Mouse (Mus musculus) midbrain, postnatal 0 days (tissue): Measurements from ENCODE around the gene Tcea2. TPM values are rescaled to one million over a fixed set of nuclear protein-coding genes. Genes with fewer than 3 reads are reported as not detected.

ENCODE experiments used
- ATAC-seq: fragments of 200-750 bp; cut with Nextera tagmentation; 2 replicates; pipeline ENCODE4 v1.8.0; 2017; ENCODE audit warnings: moderate number of reproducible peaks, mild to moderate bottlenecking, moderate TSS enrichment, moderate library complexity; ENCODE audit not compliant: low FRiP score
- DNase-seq: peaks from one replicate; pipeline ENCODE4 v3.0.0-alpha.2; 2015; ENCODE audit warnings: low spot score
- H3K27ac ChIP-seq: fragments of 300-500 bp; sonication (generic); 2 replicates; pipeline ENCODE4 v1.5.1; 2014; ENCODE audit warnings: low read depth, mild to moderate bottlenecking, low read length, mixed read lengths
- H3K27me3 ChIP-seq: fragments of 300-500 bp; sonication (generic); 2 replicates; pipeline ENCODE4 v1.6.1; 2014; ENCODE audit warnings: low read length, control low read depth, mixed read lengths; ENCODE audit not compliant: insufficient read depth
- H3K36me3 ChIP-seq: fragments of 300-500 bp; sonication (generic); 2 replicates; pipeline ENCODE4 v1.6.1; 2014; ENCODE audit warnings: low read length, control low read depth, mixed read lengths; ENCODE audit not compliant: insufficient read depth
- H3K4me1 ChIP-seq: fragments of 300-500 bp; sonication (generic); 2 replicates; pipeline ENCODE4 v1.6.1; 2014; ENCODE audit warnings: mild to moderate bottlenecking, control low read depth, antibody characterized with exemption, low read length, mixed read lengths; ENCODE audit not compliant: insufficient read depth
- H3K4me2 ChIP-seq: fragments of 300-500 bp; sonication (generic); 2 replicates; pipeline ENCODE4 v1.6.1; 2014; ENCODE audit warnings: low read depth, mild to moderate bottlenecking, low read length, mixed read lengths; ENCODE audit not compliant: poor library complexity, severe bottlenecking
- H3K4me3 ChIP-seq: fragments of 300-500 bp; sonication (generic); 2 replicates; pipeline ENCODE4 v1.5.1; 2014; ENCODE audit warnings: low read depth, mild to moderate bottlenecking, low read length, moderate library complexity
- H3K9ac ChIP-seq: fragments of 300-500 bp; sonication (generic); replicated peaks from 2 replicates; pipeline ENCODE4 v1.6.1; 2014; ENCODE audit warnings: mild to moderate bottlenecking, low read length, moderate library complexity, mixed read lengths; ENCODE audit not compliant: poor library complexity, severe bottlenecking
- H3K9me3 ChIP-seq: fragments of 300-500 bp; sonication (generic); 2 replicates; pipeline ENCODE4 v1.6.1; 2016; ENCODE audit warnings: low read length, control low read depth
- CTCF ChIP-seq: IDR thresholded peaks from 2 replicates; pipeline ENCODE4 v1.5.1; 2016; ENCODE audit warnings: antibody characterized with exemption, mild to moderate bottlenecking
- WGBS: fragments of 180-500 bp; shearing (Covaris S2); extraction: QIAGEN DNeasy Blood & Tissue Kit; methylation state at CpG from one replicate; pipeline ENCODE4 v1.1.7; 2014; 5-methylcytosine and 5-hydroxymethylcytosine counted together
- polyA plus RNA-seq: library from polyadenylated mRNA; unstranded; fragments of >200 nt; fragmentation: Nextera tagmentation; extraction: Ambion mirVana; gene quantifications from 2 replicates; pipeline ENCODE4 v1.2.1, GENCODE M21; 2015
- total RNA-seq: library from RNA; depleted of rRNA; stranded (reverse); fragments of >200 nt; gene quantifications from 2 replicates; pipeline ENCODE4 v1.2.3, GENCODE M21; 2014

The Tcea2 gene
- total and polyA plus RNA-seq, 2 experiments from 2014 or later, result 50.8 to 61.9 TPM

- ATAC-seq (no peak), DNase-seq (no peak)
- no peak overlapping the region for H3K4me2 ChIP-seq
- no peak for TF ChIP-seq CTCF
- H3K27me3 ChIP-seq, result no peaks in the 10 kb centered on the region
- H3K9me3 ChIP-seq, result no peaks in the 10 kb centered on the region
- 93% methylated on average over 4 of the region's 4 CpGs for whole genome bisulfite sequencing
- H3K36me3 ChIP-seq, result peaks cover 23% of the 10 kb centered on the region
- peaks cover 13% of the 10 kb centered on the region for H3K4me1 ChIP-seq
- no peak overlapping the region for H3K4me3 ChIP-seq
- no peak overlapping the region for H3K27ac ChIP-seq
- H3K9ac ChIP-seq, result no peak overlapping the region
Measured at GRCm38 (mm10) chr2:181691571-181691970, 11.5 kb downstream of the Tcea2 start.

GRCm38 (mm10) chr2:181692304-181692703, 12.2 kb downstream of the Tcea2 start:
- no peak for TF ChIP-seq CTCF
- no peak for DNase-seq
- peaks cover 13% of the 10 kb centered on the region for H3K4me1 ChIP-seq
- 88% methylated on average over 3 of the region's 3 CpGs for WGBS
- no peaks in the 10 kb centered on the region for H3K9me3 ChIP-seq
- H3K27ac ChIP-seq, result peak overlapping the region; percentile 18; the same call in 1 of the 2 replicates
- peaks cover 22% of the 10 kb centered on the region for H3K36me3 ChIP-seq
- H3K4me2 ChIP-seq, result peak overlapping the region; percentile 92
- H3K27me3 ChIP-seq, result no peaks in the 10 kb centered on the region
- peak overlapping the region; percentile 65; the same call in 1 of the 2 replicates for H3K4me3 ChIP-seq
- H3K9ac ChIP-seq, result 0 out of 2 replicates have a peak overlapping the region, but pooled peaks have one; percentile 86
- no peak for ATAC-seq

- Histone ChIP-seq H3K4me3 (peak within 1 kb of the TSS; percentile 65), H3K9ac (peak within 1 kb of the TSS; percentile 86), H3K36me3 (peaks cover 13% of the 10 kb centered on the region), H3K27me3 (no peaks in the 10 kb centered on the region), H3K4me2 (peak within 1 kb of the TSS; percentile 92), H3K9me3 (no peaks in the 10 kb centered on the region), H3K4me1 (peaks cover 13% of the 10 kb centered on the region), H3K27ac (peak within 1 kb of the TSS; percentile 18)
- peak; percentile 18 for TF ChIP-seq CTCF
- peak; percentile 70 for DNase-seq
- WGBS, result 0% methylated on average over 56 of the region's 75 CpGs
- peak; percentile 75 for ATAC-seq
Measured at GRCm38 (mm10) chr2:181693339-181694280, 13.5 kb downstream of the Tcea2 start, which contains the start of gene Rgs19. TSS of gene Rgs19 (minus strand) at chr2:181693977.

- Histone ChIP-seq H3K4me2 (peak overlapping the region; percentile 92; the same call in 1 of the 2 replicates), H3K4me1 (peaks cover 13% of the 10 kb centered on the region), H3K9ac (no peak overlapping the region), H3K27me3 (no peaks in the 10 kb centered on the region), H3K27ac (peak overlapping the region; percentile 7; the same call in 1 of the 2 replicates), H3K4me3 (no peak overlapping the region), H3K9me3 (no peaks in the 10 kb centered on the region), H3K36me3 (0 out of 2 replicates have a peak, but pooled peaks cover 5% of the 10 kb centered on the region)
- 92% methylated on average over 3 of the region's 3 CpGs for WGBS
- TF ChIP-seq CTCF, result no peak
- ATAC-seq, result no peak
- DNase-seq, result no peak
Measured at GRCm38 (mm10) chr2:181694581-181694980, 14.5 kb downstream of the Tcea2 start.

GRCm38 (mm10) chr2:181695776-181696175, 15.7 kb downstream of the Tcea2 start:
- Histone ChIP-seq H3K9ac (no peak overlapping the region), H3K4me1 (peaks cover 13% of the 10 kb centered on the region), H3K36me3 (no peaks in the 10 kb centered on the region), H3K27ac (no peak overlapping the region), H3K4me3 (no peak overlapping the region), H3K27me3 (no peaks in the 10 kb centered on the region), H3K9me3 (no peaks in the 10 kb centered on the region), H3K4me2 (no peak overlapping the region)
- DNase-seq (no peak), ATAC-seq (no peak)
- WGBS, result 73% methylated on average over 1 of the region's 1 CpGs
- no peak for TF ChIP-seq CTCF
